Mouse (Mus musculus): Measurements from ENCODE around the gene Tfeb.

- TF ChIP-seq CTCF (conservative IDR thresholded peaks at IDR 0.05; ENCODE audit: insufficient read depth, insufficient read length, low read depth, low read length) (no peak), POLR2A (IDR thresholded peaks at IDR 0.05; ENCODE audit: low read depth, low read length) (no peak)
These were observed 47.6 kb downstream of the Tfeb start for GRCm38 (mm10) chr17:47784411-47784810.

All from kidney, adult 2 months (tissue).